Mouse (Mus musculus): Measurements from ENCODE around the gene Immp2l. TPM values are rescaled to one million over a fixed set of nuclear protein-coding genes. Genes with fewer than 3 reads are reported as not detected.

The Immp2l gene
- polyA plus RNA-seq, 2 experiments: 6.9 to 10.6 TPM

DNA sequence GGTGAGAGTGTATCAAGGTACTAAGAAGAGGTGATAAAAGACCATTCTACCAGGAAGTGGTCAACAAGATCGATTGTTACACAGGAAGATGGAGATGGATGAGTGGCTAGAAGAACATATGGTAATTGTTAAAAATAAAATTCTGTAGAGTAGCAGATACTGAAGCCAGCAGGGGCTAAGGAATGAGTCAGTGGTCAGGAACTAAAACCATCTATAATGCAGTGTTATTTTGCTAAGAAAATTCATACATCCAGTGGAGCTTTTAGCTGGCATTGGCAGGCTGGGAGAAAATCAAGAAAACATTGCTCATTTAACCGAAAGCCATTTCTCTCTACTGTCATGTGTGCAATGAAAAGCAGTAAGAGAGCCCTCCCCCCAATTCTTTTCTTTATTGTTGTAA is 913.9 kb downstream of the Immp2l start:
- Histone ChIP-seq H3K27me3 (ENCODE audit: control insufficient read depth, insufficient read depth, low read length) (no peaks in the 10 kb centered on the region), H3K9me3 (ENCODE audit: control insufficient read depth, low read length) (no peaks in the 10 kb centered on the region), H3K4me3 (replicated peaks; ENCODE audit: low read length) (no peak overlapping the region), H3K27ac (replicated peaks; ENCODE audit: low read depth, low read length) (no peak overlapping the region), H3K4me1 (ENCODE audit: control insufficient read depth, insufficient read depth, low read length) (no peaks in the 10 kb centered on the region), H3K36me3 (ENCODE audit: control insufficient read depth, insufficient read depth, low read length) (no peaks in the 10 kb centered on the region), H3K4me2 (replicated peaks; ENCODE audit: low read depth, low read length, severe bottlenecking) (no peak overlapping the region), H3K9ac (ENCODE audit: low read depth, low read length, severe bottlenecking) (no peak overlapping the region)
- no peak for ATAC-seq (ENCODE audit: low FRiP score, low read depth)
- no peak for DNase-seq (ENCODE audit: low spot score)
- no peak for TF ChIP-seq POLR2A (IDR thresholded peaks at IDR 0.05; ENCODE audit: borderline replicate concordance, extremely low read depth, insufficient read depth, insufficient read length)
- WGBS: 69% methylated on average over 2 of the region's 2 CpGs

DNA sequence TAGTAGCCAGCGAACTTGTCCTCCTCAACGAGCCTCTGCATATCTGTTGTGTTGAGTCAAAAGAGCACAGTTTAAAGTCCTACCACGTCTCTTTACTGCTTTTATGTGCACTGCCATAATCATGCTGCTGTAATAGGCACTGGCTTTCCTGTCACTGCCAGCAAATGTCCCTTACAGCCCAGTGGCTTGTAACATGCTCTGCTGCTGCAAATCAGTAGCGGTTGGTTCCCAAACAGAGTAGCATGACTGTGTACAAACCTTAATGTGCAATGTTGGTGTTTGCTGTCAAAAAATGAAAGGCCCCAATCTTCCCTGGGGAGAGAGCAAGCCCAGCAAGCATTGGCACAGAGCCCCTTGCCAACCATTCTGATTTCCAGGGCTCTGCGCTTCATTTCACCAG is 918.0 kb downstream of the Immp2l start:
- no peaks in the 10 kb centered on the region for H3K36me3 ChIP-seq (ENCODE audit: control insufficient read depth, insufficient read depth, low read length)
- DNase-seq (ENCODE audit: low spot score) (no peak), ATAC-seq (ENCODE audit: low FRiP score, low read depth) (no peak)
- no peaks in the 10 kb centered on the region for H3K4me1 ChIP-seq (ENCODE audit: control insufficient read depth, insufficient read depth, low read length)
- H3K4me3 ChIP-seq (replicated peaks; ENCODE audit: low read length): no peak overlapping the region
- no peak for TF ChIP-seq POLR2A (IDR thresholded peaks at IDR 0.05; ENCODE audit: borderline replicate concordance, extremely low read depth, insufficient read depth, insufficient read length)
- WGBS: 68% methylated on average over 5 of the region's 5 CpGs
- no peak overlapping the region for H3K27ac ChIP-seq (replicated peaks; ENCODE audit: low read depth, low read length)
- H3K9ac ChIP-seq (ENCODE audit: low read depth, low read length, severe bottlenecking): no peak overlapping the region
- no peaks in the 10 kb centered on the region for H3K9me3 ChIP-seq (ENCODE audit: control insufficient read depth, low read length)
- H3K4me2 ChIP-seq (replicated peaks; ENCODE audit: low read depth, low read length, severe bottlenecking): no peak overlapping the region
- H3K27me3 ChIP-seq (ENCODE audit: control insufficient read depth, insufficient read depth, low read length): no peaks in the 10 kb centered on the region

DNA sequence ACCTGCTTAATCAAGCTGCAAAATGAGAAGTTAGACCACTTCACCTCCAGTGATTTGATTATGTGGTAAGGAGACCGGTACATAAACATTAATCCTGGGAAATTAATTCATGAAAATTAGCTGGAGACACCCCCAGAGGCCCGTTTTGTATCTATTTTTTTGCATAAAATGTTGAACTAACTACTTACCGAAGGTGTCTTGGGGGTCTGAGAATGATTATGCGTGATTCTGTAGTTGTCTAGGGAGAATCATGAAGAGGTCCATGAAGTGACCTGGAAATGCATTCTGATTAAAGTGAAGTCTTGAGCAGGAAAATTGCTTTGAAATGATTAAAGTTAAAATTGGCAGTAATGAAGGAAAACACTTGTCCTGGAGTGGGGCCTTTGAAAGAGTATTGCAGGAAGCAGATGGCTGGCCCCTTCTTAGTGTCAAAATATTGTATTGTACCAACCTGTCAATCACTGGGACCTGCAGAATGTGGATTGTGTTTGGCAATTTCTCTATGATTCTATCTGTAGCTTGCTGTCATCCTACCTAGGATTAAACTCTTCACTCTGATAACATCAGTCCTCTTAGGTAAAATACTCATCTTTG is 920.3 kb downstream of the Immp2l start:
- H3K9me3 ChIP-seq (ENCODE audit: control insufficient read depth, low read length): no peaks in the 10 kb centered on the region
- ATAC-seq (ENCODE audit: low FRiP score, low read depth) (no peak), DNase-seq (ENCODE audit: low spot score) (no peak)
- no peak for TF ChIP-seq POLR2A (IDR thresholded peaks at IDR 0.05; ENCODE audit: borderline replicate concordance, extremely low read depth, insufficient read depth, insufficient read length)
- 76% methylated on average over 4 of the region's 4 CpGs for WGBS
- no peak overlapping the region for H3K4me2 ChIP-seq (replicated peaks; ENCODE audit: low read depth, low read length, severe bottlenecking)
- H3K9ac ChIP-seq (ENCODE audit: low read depth, low read length, severe bottlenecking): no peak overlapping the region
- no peak overlapping the region for H3K4me3 ChIP-seq (replicated peaks; ENCODE audit: low read length)
- no peaks in the 10 kb centered on the region for H3K4me1 ChIP-seq (ENCODE audit: control insufficient read depth, insufficient read depth, low read length)
- H3K36me3 ChIP-seq (ENCODE audit: control insufficient read depth, insufficient read depth, low read length): no peaks in the 10 kb centered on the region
- H3K27me3 ChIP-seq (ENCODE audit: control insufficient read depth, insufficient read depth, low read length): no peaks in the 10 kb centered on the region
- no peak overlapping the region for H3K27ac ChIP-seq (replicated peaks; ENCODE audit: low read depth, low read length)

DNA sequence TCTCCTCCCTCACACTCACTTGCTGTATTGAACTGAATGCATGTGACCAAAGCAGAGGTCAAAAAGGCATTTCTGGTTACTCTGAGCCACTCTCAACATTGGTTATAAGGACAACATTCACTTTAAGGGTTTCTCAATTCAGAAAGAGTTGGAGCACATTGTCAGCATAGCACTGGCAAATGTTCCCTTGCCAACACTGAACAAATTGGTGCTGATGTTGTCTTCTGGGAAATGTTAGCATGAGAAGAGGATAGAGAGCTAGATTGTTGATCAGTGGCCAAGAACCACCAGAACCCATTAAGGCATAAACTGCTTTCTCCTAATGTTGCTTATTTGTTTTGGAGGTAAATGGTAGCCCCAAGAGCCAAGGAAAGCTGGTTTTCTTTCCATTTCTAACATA is 922.6 kb downstream of the Immp2l start:
- Histone ChIP-seq H3K9ac (ENCODE audit: low read depth, low read length, severe bottlenecking) (no peak overlapping the region), H3K4me2 (replicated peaks; ENCODE audit: low read depth, low read length, severe bottlenecking) (no peak overlapping the region), H3K36me3 (ENCODE audit: control insufficient read depth, insufficient read depth, low read length) (no peaks in the 10 kb centered on the region), H3K9me3 (ENCODE audit: control insufficient read depth, low read length) (no peaks in the 10 kb centered on the region), H3K27me3 (ENCODE audit: control insufficient read depth, insufficient read depth, low read length) (no peaks in the 10 kb centered on the region), H3K27ac (replicated peaks; ENCODE audit: low read depth, low read length) (no peak overlapping the region), H3K4me1 (ENCODE audit: control insufficient read depth, insufficient read depth, low read length) (no peaks in the 10 kb centered on the region), H3K4me3 (replicated peaks; ENCODE audit: low read length) (no peak overlapping the region)
- TF ChIP-seq POLR2A (IDR thresholded peaks at IDR 0.05; ENCODE audit: borderline replicate concordance, extremely low read depth, insufficient read depth, insufficient read length): no peak
- no peak for ATAC-seq (ENCODE audit: low FRiP score, low read depth)
- no peak for DNase-seq (ENCODE audit: low spot score)

DNA sequence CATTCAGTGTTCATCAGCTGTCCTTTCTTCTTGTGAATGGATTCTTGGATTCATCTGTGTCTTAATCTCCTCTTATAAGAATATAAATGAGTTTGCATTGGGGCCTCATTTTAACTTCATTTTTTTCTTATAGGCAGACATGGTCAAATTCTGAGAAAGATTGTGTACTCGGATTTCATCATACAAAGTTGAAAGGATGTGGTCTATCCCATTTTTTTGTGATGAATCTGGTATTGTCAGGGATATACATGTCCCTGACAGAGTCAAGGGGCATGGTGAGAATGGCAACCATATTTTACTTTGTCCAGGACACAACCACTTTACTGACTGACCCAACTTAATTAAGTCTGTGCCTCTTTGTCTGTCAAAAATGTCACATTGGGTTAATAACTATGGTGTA is 925.5 kb downstream of the Immp2l start:
- ATAC-seq (ENCODE audit: low FRiP score, low read depth): no peak
- 85% methylated on average over 1 of the region's 1 CpGs for WGBS

DNA sequence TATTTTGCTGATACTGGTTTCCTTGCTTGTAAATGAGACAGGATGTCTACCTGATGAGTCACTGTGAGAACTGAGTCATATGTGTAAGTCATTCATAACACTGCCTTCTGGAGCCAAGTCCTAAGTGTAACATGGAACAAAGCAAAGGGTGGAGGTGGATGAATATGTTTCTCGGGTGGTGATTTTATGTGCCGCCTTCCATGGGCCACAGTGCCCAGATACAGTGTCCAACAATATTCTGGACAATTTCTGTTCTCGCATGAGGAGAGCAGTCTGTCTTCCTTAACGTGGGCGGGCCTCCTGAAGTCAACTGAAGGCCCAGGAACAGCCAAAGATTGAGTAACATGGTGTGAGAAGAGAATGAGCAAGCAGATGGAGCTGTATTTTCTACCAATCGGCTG is 926.0 kb downstream of the Immp2l start:
- no peak for TF ChIP-seq POLR2A (IDR thresholded peaks at IDR 0.05; ENCODE audit: borderline replicate concordance, extremely low read depth, insufficient read depth, insufficient read length)
- H3K4me2 ChIP-seq (replicated peaks; ENCODE audit: low read depth, low read length, severe bottlenecking): no peak overlapping the region
- ATAC-seq (ENCODE audit: low FRiP score, low read depth) (no peak), DNase-seq (ENCODE audit: low spot score) (no peak)
- H3K9ac ChIP-seq (ENCODE audit: low read depth, low read length, severe bottlenecking): no peak overlapping the region
- H3K36me3 ChIP-seq (ENCODE audit: control insufficient read depth, insufficient read depth, low read length): no peaks in the 10 kb centered on the region
- no peaks in the 10 kb centered on the region for H3K9me3 ChIP-seq (ENCODE audit: control insufficient read depth, low read length)
- no peaks in the 10 kb centered on the region for H3K4me1 ChIP-seq (ENCODE audit: control insufficient read depth, insufficient read depth, low read length)
- no peak overlapping the region for H3K27ac ChIP-seq (replicated peaks; ENCODE audit: low read depth, low read length)
- H3K27me3 ChIP-seq (ENCODE audit: control insufficient read depth, insufficient read depth, low read length): no peaks in the 10 kb centered on the region
- WGBS: 83% methylated on average over 6 of the region's 6 CpGs
- no peak overlapping the region for H3K4me3 ChIP-seq (replicated peaks; ENCODE audit: low read length)

More for the DNA sequence above, 925.5 kb downstream of the Immp2l start:
- no peaks in the 10 kb centered on the region for H3K9me3 ChIP-seq (ENCODE audit: control insufficient read depth, low read length)
- H3K4me2 ChIP-seq (replicated peaks; ENCODE audit: low read depth, low read length, severe bottlenecking): no peak overlapping the region
- H3K4me3 ChIP-seq (replicated peaks; ENCODE audit: low read length): no peak overlapping the region
- H3K36me3 ChIP-seq (ENCODE audit: control insufficient read depth, insufficient read depth, low read length): no peaks in the 10 kb centered on the region
- TF ChIP-seq POLR2A (IDR thresholded peaks at IDR 0.05; ENCODE audit: borderline replicate concordance, extremely low read depth, insufficient read depth, insufficient read length): no peak
- no peak overlapping the region for H3K9ac ChIP-seq (ENCODE audit: low read depth, low read length, severe bottlenecking)
- H3K4me1 ChIP-seq (ENCODE audit: control insufficient read depth, insufficient read depth, low read length): no peaks in the 10 kb centered on the region
- H3K27me3 ChIP-seq (ENCODE audit: control insufficient read depth, insufficient read depth, low read length): no peaks in the 10 kb centered on the region
- H3K27ac ChIP-seq (replicated peaks; ENCODE audit: low read depth, low read length): no peak overlapping the region
- no peak for DNase-seq (ENCODE audit: low spot score)

Data from limb, embryonic 14.5 days (tissue).